Mouse (Mus musculus) adrenal gland, postnatal 14 days (tissue): ENCODE results near the gene Zkscan3. TPM values are rescaled to one million over a fixed set of nuclear protein-coding genes. Genes with fewer than 3 reads are reported as not detected.

Experiments
- DNase-seq: peaks from one replicate; pipeline ENCODE4 v3.0.0; 2021; ENCODE audit warnings: mixed read lengths
- long read RNA-seq, 2 experiments: library from polyadenylated mRNA; stranded (forward); transcript quantifications; one replicate each; pipeline ENCODE4 v2.0.0; 2021
- total RNA-seq: library from RNA; stranded (reverse); gene quantifications from 2 replicates; pipeline ENCODE4 v1.2.3, GENCODE M21; 2021

Zkscan3 gene
- total RNA-seq = 57.7 and 64.0 TPM in 2 replicates
- long read RNA-seq, experiment 1, transcript Zkscan3-201 (6 exons, 2,561 nt) = major isoform, 22 of 66 reads
- long read RNA-seq, experiment 1, transcript Zkscan3-203 (6 exons, 2,600 nt) = minor isoform, 13 of 66 reads
- long read RNA-seq, experiment 1, partial matches to known transcripts = 3 of 66 reads
- long read RNA-seq, experiment 1, other reads (novel, unspliced or antisense) = 28 of 66 reads
- long read RNA-seq, experiment 2, transcript Zkscan3-201 (6 exons, 2,561 nt) = major isoform, 9 of 35 reads
- long read RNA-seq, experiment 2, transcript Zkscan3-203 (6 exons, 2,600 nt) = minor isoform, 8 of 35 reads
- long read RNA-seq, experiment 2, partial matches to known transcripts = 4 of 35 reads
- long read RNA-seq, experiment 2, other reads (novel, unspliced or antisense) = 12 of 35 reads

GRCm38 (mm10) chr13:21402287-21402846 is at the start of gene Zkscan3:
Gene Zkscan3 (minus strand): TSS chr13:21402755.
- DNase-seq = peak; percentile 93

- no peak for DNase-seq
Observed at GRCm38 (mm10) chr13:21447856-21448614, 45.5 kb upstream of the Zkscan3 start.

GRCm38 (mm10) chr13:21446796-21447195 is 44.2 kb upstream of the Zkscan3 start:
- no peak for DNase-seq

GRCm38 (mm10) chr13:21441207-21441572 is 38.6 kb upstream of the Zkscan3 start:
- no peak for DNase-seq

- peak; percentile 89 for DNase-seq
Observed at GRCm38 (mm10) chr13:21440503-21441206, 38.1 kb upstream of the Zkscan3 start, which contains the start of gene Pgbd1. Gene Pgbd1 (minus strand): TSS chr13:21441058.

- DNase-seq = no peak
Observed at GRCm38 (mm10) chr13:21435476-21435875, 32.9 kb upstream of the Zkscan3 start.

- no peak for DNase-seq
Observed at GRCm38 (mm10) chr13:21427631-21428030, 25.1 kb upstream of the Zkscan3 start.

- peak; percentile 56 for DNase-seq
Observed at GRCm38 (mm10) chr13:21423301-21423700, 20.7 kb upstream of the Zkscan3 start.

- no peak for DNase-seq
Observed at GRCm38 (mm10) chr13:21418865-21419264, 16.3 kb upstream of the Zkscan3 start.

GRCm38 (mm10) chr13:21417298-21418010 is 14.9 kb upstream of the Zkscan3 start:
- DNase-seq = no peak

GRCm38 (mm10) chr13:21415750-21416149 is 13.2 kb upstream of the Zkscan3 start:
- DNase-seq = no peak

- no peak for DNase-seq
Observed at GRCm38 (mm10) chr13:21415266-21415665, 12.7 kb upstream of the Zkscan3 start.

- DNase-seq = no peak
Observed at GRCm38 (mm10) chr13:21414231-21415212, 12.0 kb upstream of the Zkscan3 start.

- DNase-seq = no peak
Observed at GRCm38 (mm10) chr13:21408805-21409459, 6.4 kb upstream of the Zkscan3 start.

- DNase-seq = peak; percentile 90
Observed at GRCm38 (mm10) chr13:21407969-21408804, 5.6 kb upstream of the Zkscan3 start.

GRCm38 (mm10) chr13:21407341-21407740 is 4.8 kb upstream of the Zkscan3 start:
- no peak for DNase-seq

- DNase-seq = no peak
Observed at GRCm38 (mm10) chr13:21402848-21403247, 293 bp upstream of the Zkscan3 start.

GRCm38 (mm10) chr13:21401636-21402286 is 794 bp downstream of the Zkscan3 start:
- DNase-seq = peak; percentile 14
